Mouse (Mus musculus) B cell, adult (primary cell): ENCODE measurements around the gene Selplg. TPM values are rescaled to one million over a fixed set of nuclear protein-coding genes. Genes with fewer than 3 reads are reported as not detected.

Experiments
- total RNA-seq: library from RNA; stranded (reverse); gene quantifications from 4 replicates; pipeline ENCODE4 v1.2.4, GENCODE M21; 2023; ENCODE audit not compliant: inconsistent age

Selplg gene
- 48.5 to 50.7 TPM (median 49.1 TPM) in 4 replicates for total RNA-seq

GRCm38 (mm10) chr5:113832490-113832901, at the start of gene Selplg:
Gene Selplg, minus strand, starts transcription at chr5:113832644.

GRCm38 (mm10) chr5:113800280-113800679, 32.2 kb downstream of the Selplg start, which contains the start of gene Tmem119:
Gene Tmem119, minus strand, starts transcription at chr5:113800516.

GRCm38 (mm10) chr5:113772450-113772895, 60.0 kb downstream of the Selplg start, which contains the start of the genes Sart3 and Iscu:
Gene Sart3, minus strand, starts transcription at chr5:113772510.
Gene Iscu, plus strand, starts transcription at chr5:113772748.

Other genes starting within 250 kb of the Selplg start
- 0.22 to 0.90 TPM (median 0.54 TPM) in 3 of 4 replicates, not detected in the other for gene Cmklr1, start 182.2 kb downstream of the Selplg start, total RNA-seq
- not detected in 4 replicates for gene 1700069L16Rik, start 107.9 kb downstream of the Selplg start, total RNA-seq
- 5.4 to 6.0 TPM (median 5.7 TPM) in 4 replicates for gene Ficd, start 96.8 kb downstream of the Selplg start, total RNA-seq
- 62.9 to 74.1 TPM (median 71.2 TPM) in 4 replicates for gene Sart3, start 60.1 kb downstream of the Selplg start, total RNA-seq
- 64.8 to 68.4 TPM (median 67.7 TPM) in 4 replicates for gene Iscu, start 59.9 kb downstream of the Selplg start, total RNA-seq
- not detected in 4 replicates for gene Tmem119, start 32.1 kb downstream of the Selplg start, total RNA-seq
- gene Coro1c, start 76.1 kb upstream of the Selplg start, total RNA-seq = 47.1 to 73.5 TPM (median 58.3 TPM) in 4 replicates
- gene Ssh1, start 161.2 kb upstream of the Selplg start, total RNA-seq = 64.9 to 72.2 TPM (median 68.2 TPM) in 4 replicates
- 0.78 TPM in 1 of 4 replicates, not detected in the others for gene Dao, start 171.1 kb upstream of the Selplg start, total RNA-seq
- 22.4 to 27.3 TPM (median 24.8 TPM) in 4 replicates for gene Usp30, start 232.8 kb upstream of the Selplg start, total RNA-seq